Mouse (Mus musculus) erythroblast, embryonic 14.5 days (primary cell): ENCODE measurements around the gene Vax2.

ENCODE experiments used
- GATA1 ChIP-seq: IDR thresholded peaks from 2 replicates; pipeline ENCODE4 v1.6.1; 2012; ENCODE audit warnings: low read length, inconsistent platforms, mixed read lengths
- TAL1 ChIP-seq: IDR thresholded peaks from 3 replicates; pipeline ENCODE4 v1.6.1; 2012; ENCODE audit warnings: low read length, inconsistent platforms, mixed read lengths

GRCm38 (mm10) chr6:83743212-83743611 is 32.1 kb downstream of the Vax2 start:
- TF ChIP-seq TAL1 = no peak
- no peak for TF ChIP-seq GATA1
